Mouse (Mus musculus): ENCODE data around the gene Pdk1. TPM values are rescaled to one million over a fixed set of nuclear protein-coding genes. Genes with fewer than 3 reads are reported as not detected.

Gene Pdk1
- polyA plus RNA-seq, 2 experiments, result 16.0 to 53.2 TPM

DNA sequence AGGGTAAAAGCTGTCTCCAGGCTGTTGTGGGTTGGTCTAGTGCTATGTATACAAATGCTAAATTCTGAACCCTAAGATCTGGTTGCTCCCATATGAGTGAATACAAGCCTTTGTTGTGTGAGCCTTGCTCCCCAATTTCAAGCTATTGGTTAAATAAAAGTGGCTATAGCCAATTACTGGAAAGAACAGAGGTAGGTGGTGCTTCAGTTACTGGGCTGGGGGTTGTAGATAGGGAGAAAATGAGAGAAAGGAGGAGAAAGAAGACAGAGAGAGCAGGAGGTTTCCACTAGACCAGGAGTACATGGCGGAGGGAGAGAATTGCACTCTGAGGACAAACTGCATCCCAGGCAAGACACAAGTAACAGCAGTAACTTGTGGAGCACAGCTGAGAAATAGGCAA is 4.8 kb upstream of the Pdk1 start:
- 89% methylated on average over 1 of the region's 1 CpGs for WGBS (ENCODE audit: insufficient replicate concordance)

DNA sequence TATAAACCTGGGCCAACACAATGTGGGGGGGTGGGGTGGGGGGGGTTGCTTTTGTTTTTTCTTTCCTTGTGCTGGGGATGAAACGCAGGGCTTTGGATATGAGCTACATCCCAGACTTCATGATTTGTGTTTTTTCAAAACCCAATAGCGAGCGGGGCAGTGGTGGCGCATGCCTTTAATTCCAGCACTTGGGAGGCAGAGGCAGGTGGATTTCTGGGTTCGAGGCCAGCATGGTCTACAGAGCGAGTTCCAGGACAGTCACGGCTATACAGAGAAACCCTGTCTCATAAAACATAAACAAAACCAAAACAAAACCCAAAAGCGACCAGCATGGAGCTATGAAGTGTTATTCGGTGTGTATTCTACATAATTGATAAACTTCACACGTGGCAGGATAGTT is 883 bp upstream of the Pdk1 start:
- TF ChIP-seq EP300 (IDR thresholded peaks at IDR 0.05; ENCODE audit: low read depth) (no peak), CTCF (IDR thresholded peaks at IDR 0.05; ENCODE audit: low read depth) (no peak)
- Histone ChIP-seq H3K4me2 (ENCODE audit: low read depth) (peak overlapping the region; percentile 83), H3K9ac (replicated peaks) (no peak overlapping the region), H3K9me3 (ENCODE audit: control insufficient read depth, low read length) (no peaks in the 10 kb centered on the region), H3K4me3 (ENCODE audit: insufficient read depth in 1 of 2, low read depth in 2 of 2, low read length in 2 of 2) (peak overlapping the region in 1 of 2 experiments; percentile 88; a peak in 2 of 4 replicates), H3K4me1 (replicated peaks; ENCODE audit: control insufficient read depth in 2 of 2, insufficient read depth in 2 of 2, low read length in 1 of 2) (peaks cover 17 to 37% of the 10 kb centered on the region in 2 experiments), H3K27me3 (ENCODE audit: control insufficient read depth, insufficient read depth, low read length) (no peaks in the 10 kb centered on the region), H3K36me3 (replicated peaks; ENCODE audit: control insufficient read depth, insufficient read depth, low read depth) (no peaks in the 10 kb centered on the region; the same call in 1 of the 2 replicates), H3K27ac (no peak overlapping the region)
- DNase-seq (ENCODE audit: low read depth in 3 of 3, low spot score in 3 of 3) (no peak), ATAC-seq (ENCODE audit: insufficient read depth) (no peak)
- 67% methylated on average over 10 of the region's 10 CpGs for WGBS (ENCODE audit: insufficient replicate concordance)

More for the DNA sequence above, 4.8 kb upstream of the Pdk1 start:
- H3K9me3 ChIP-seq (ENCODE audit: control insufficient read depth, low read length), result no peaks in the 10 kb centered on the region
- no peak overlapping the region for H3K9ac ChIP-seq (replicated peaks)
- no peak overlapping the region for H3K4me2 ChIP-seq (ENCODE audit: low read depth)
- TF ChIP-seq EP300 (IDR thresholded peaks at IDR 0.05; ENCODE audit: low read depth), result no peak
- no peak for TF ChIP-seq CTCF (IDR thresholded peaks at IDR 0.05; ENCODE audit: low read depth)
- ATAC-seq (ENCODE audit: insufficient read depth) (no peak), DNase-seq (ENCODE audit: low read depth in 3 of 3, low spot score in 3 of 3) (no peak)
- H3K4me3 ChIP-seq (ENCODE audit: insufficient read depth in 1 of 2, low read depth in 2 of 2, low read length in 2 of 2), result no peak overlapping the region
- no peak overlapping the region for H3K27ac ChIP-seq
- peaks cover 6 to 16% of the 10 kb centered on the region in 2 experiments for H3K4me1 ChIP-seq (replicated peaks; ENCODE audit: control insufficient read depth in 2 of 2, insufficient read depth in 2 of 2, low read length in 1 of 2)
- no peaks in the 10 kb centered on the region for H3K27me3 ChIP-seq (ENCODE audit: control insufficient read depth, insufficient read depth, low read length)
- H3K36me3 ChIP-seq (replicated peaks; ENCODE audit: control insufficient read depth, insufficient read depth, low read depth), result no peaks in the 10 kb centered on the region

DNA sequence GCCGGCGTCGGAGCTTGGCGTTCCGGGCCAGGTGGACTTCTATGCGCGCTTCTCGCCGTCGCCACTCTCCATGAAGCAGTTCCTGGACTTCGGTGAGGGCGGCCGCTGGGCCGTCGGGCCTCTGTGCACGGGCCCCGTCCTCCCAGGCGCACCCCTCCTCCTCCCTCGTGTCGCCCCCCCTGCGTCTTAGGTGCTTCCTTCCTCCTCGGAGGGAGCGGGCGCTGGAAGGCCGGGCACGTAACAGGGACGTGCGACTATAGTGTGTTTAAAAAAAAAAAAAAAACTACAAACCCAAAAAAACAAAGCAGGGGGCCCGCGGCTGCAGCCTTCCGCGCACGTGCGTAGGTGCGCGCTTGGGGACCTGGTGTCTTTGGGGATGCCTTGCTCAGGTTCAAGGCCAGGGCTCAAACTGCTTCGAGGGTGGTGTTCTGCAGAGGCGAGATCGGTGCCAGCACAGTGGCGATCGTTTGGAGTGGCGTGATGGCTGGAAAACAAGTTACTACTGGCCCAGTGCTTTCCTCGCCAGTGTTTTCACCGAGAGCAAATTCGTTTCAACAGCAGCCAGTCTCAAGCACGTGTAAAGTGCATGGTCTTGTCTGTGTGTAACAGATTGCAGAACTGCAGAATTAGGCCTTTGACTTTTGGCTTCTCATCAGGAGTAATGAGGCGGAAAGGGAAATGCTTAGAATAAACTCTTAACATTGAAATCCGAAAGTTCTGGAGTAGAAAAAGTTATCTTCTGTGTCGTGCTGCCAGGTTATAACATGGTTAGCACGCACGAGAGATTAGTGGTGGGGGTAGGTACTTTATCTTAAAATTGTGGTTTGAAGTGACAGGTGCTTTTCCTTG is 674 bp downstream of the Pdk1 start:
- no peaks in the 10 kb centered on the region; the same call in 1 of the 2 replicates for H3K36me3 ChIP-seq (replicated peaks; ENCODE audit: control insufficient read depth, insufficient read depth, low read depth)
- H3K4me3 ChIP-seq (ENCODE audit: insufficient read depth in 1 of 2, low read depth in 2 of 2, low read length in 2 of 2), result peak overlapping the region; percentile 70 to 88
- no peaks in the 10 kb centered on the region for H3K27me3 ChIP-seq (ENCODE audit: control insufficient read depth, insufficient read depth, low read length)
- peak overlapping the region; percentile 90 for H3K27ac ChIP-seq
- peak overlapping the region; percentile 92 for H3K4me2 ChIP-seq (ENCODE audit: low read depth)
- H3K4me1 ChIP-seq (replicated peaks; ENCODE audit: control insufficient read depth in 2 of 2, insufficient read depth in 2 of 2, low read length in 1 of 2), result peaks cover 25 to 44% of the 10 kb centered on the region in 2 experiments
- no peak for TF ChIP-seq CTCF (IDR thresholded peaks at IDR 0.05; ENCODE audit: low read depth)
- peak; percentile 51; the same call in 1 of the 2 replicates for TF ChIP-seq EP300 (IDR thresholded peaks at IDR 0.05; ENCODE audit: low read depth)
- H3K9me3 ChIP-seq (ENCODE audit: control insufficient read depth, low read length), result no peaks in the 10 kb centered on the region
- peak overlapping the region; percentile 93 for H3K9ac ChIP-seq (replicated peaks)
- peak; percentile 58 for ATAC-seq (ENCODE audit: insufficient read depth)
- under 1% methylated on average over 51 of the region's 51 CpGs for WGBS (ENCODE audit: insufficient replicate concordance)
- DNase-seq (ENCODE audit: low read depth in 3 of 3, low spot score in 3 of 3), result peak in 1 of 3 experiments; percentile 49

DNA sequence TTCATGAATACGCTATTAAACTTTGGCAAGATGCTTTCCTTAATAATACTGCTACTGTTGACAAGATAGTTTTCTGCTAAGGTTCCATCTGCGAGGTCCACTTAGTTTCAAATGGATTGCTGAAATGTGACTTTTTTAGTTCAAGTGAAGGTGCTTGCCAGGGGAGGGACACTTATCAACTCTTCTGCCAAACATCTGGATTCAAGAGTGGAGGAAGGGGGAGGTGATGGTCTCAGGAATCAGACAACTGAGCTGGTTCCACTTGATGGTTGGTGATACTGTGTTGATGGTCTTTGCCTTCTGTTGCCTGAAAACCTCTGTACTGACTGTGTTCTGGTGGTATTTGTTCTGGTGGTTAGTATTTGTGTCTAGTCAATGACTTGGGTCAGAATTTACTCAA is 1.4 kb downstream of the Pdk1 start:
- peak; percentile 14; the same call in 1 of the 2 replicates for ATAC-seq (ENCODE audit: insufficient read depth)
- H3K27me3 ChIP-seq (ENCODE audit: control insufficient read depth, insufficient read depth, low read length), result no peaks in the 10 kb centered on the region
- DNase-seq (ENCODE audit: low read depth in 3 of 3, low spot score in 3 of 3), result peak; percentile 51 to 61 (median 59)
- peak overlapping the region; percentile 70 to 88 for H3K4me3 ChIP-seq (ENCODE audit: insufficient read depth in 1 of 2, low read depth in 2 of 2, low read length in 2 of 2)
- no peaks in the 10 kb centered on the region; the same call in 1 of the 2 replicates for H3K36me3 ChIP-seq (replicated peaks; ENCODE audit: control insufficient read depth, insufficient read depth, low read depth)
- TF ChIP-seq CTCF (IDR thresholded peaks at IDR 0.05; ENCODE audit: low read depth), result no peak
- TF ChIP-seq EP300 (IDR thresholded peaks at IDR 0.05; ENCODE audit: low read depth), result no peak; the same call in none of the 2 replicates
- H3K9ac ChIP-seq (replicated peaks), result peak overlapping the region; percentile 93
- H3K9me3 ChIP-seq (ENCODE audit: control insufficient read depth, low read length), result no peaks in the 10 kb centered on the region
- peak overlapping the region; percentile 90 for H3K27ac ChIP-seq
- H3K4me2 ChIP-seq (ENCODE audit: low read depth), result peak overlapping the region; percentile 92
- 27% methylated on average over 2 of the region's 2 CpGs for WGBS (ENCODE audit: insufficient replicate concordance)
- peaks cover 27 to 49% of the 10 kb centered on the region in 2 experiments for H3K4me1 ChIP-seq (replicated peaks; ENCODE audit: control insufficient read depth in 2 of 2, insufficient read depth in 2 of 2, low read length in 1 of 2)

DNA sequence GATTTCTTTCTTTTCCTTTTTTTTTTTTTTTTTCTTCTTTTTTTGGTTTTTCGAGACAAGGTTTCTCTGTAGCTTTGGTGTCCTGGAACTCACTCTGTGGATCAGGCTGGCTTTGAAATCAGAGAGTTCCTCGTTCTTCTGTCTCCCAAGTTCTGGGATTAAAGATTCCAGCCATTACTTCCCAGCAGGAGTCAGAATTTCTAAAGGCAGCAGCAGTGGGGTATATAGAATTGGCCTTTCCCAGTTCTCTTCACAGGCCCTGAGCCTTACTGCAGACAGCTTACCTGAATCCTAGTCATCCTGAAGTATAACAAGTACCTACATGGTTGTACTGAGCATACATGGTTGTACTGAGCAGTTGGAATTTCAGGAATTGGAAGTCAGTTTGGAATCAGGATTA is 1.8 kb downstream of the Pdk1 start:
- Histone ChIP-seq H3K4me1 (replicated peaks; ENCODE audit: control insufficient read depth in 2 of 2, insufficient read depth in 2 of 2, low read length in 1 of 2) (peaks cover 27 to 51% of the 10 kb centered on the region in 2 experiments), H3K4me2 (ENCODE audit: low read depth) (peak overlapping the region; percentile 92), H3K9me3 (ENCODE audit: control insufficient read depth, low read length) (no peaks in the 10 kb centered on the region), H3K9ac (replicated peaks) (peak overlapping the region; percentile 93), H3K4me3 (ENCODE audit: insufficient read depth in 1 of 2, low read depth in 2 of 2, low read length in 2 of 2) (peak overlapping the region; percentile 70 to 88), H3K27me3 (ENCODE audit: control insufficient read depth, insufficient read depth, low read length) (no peaks in the 10 kb centered on the region), H3K36me3 (replicated peaks; ENCODE audit: control insufficient read depth, insufficient read depth, low read depth) (no peaks in the 10 kb centered on the region; the same call in 1 of the 2 replicates), H3K27ac (peak overlapping the region; percentile 90)
- TF ChIP-seq CTCF (IDR thresholded peaks at IDR 0.05; ENCODE audit: low read depth) (no peak), EP300 (IDR thresholded peaks at IDR 0.05; ENCODE audit: low read depth) (no peak)
- ATAC-seq (ENCODE audit: insufficient read depth), result no peak
- 34% methylated on average over 2 of the region's 2 CpGs for WGBS (ENCODE audit: insufficient replicate concordance)
- no peak for DNase-seq (ENCODE audit: low read depth in 3 of 3, low spot score in 3 of 3)

Measured in liver, embryonic 14.5 days (tissue).